Mouse (Mus musculus): Measurements from ENCODE around the gene Uba7. TPM values are rescaled to one million over a fixed set of nuclear protein-coding genes. Genes with fewer than 3 reads are reported as not detected.

Uba7 gene
- 6.0 and 12.8 TPM in 2 replicates for total RNA-seq (2014; rRNA removed)
- 6.2 and 7.4 TPM in 2 replicates for polyA plus RNA-seq (2015; fragmentation: Nextera tagmentation; extraction: Ambion mirVana)

DNA sequence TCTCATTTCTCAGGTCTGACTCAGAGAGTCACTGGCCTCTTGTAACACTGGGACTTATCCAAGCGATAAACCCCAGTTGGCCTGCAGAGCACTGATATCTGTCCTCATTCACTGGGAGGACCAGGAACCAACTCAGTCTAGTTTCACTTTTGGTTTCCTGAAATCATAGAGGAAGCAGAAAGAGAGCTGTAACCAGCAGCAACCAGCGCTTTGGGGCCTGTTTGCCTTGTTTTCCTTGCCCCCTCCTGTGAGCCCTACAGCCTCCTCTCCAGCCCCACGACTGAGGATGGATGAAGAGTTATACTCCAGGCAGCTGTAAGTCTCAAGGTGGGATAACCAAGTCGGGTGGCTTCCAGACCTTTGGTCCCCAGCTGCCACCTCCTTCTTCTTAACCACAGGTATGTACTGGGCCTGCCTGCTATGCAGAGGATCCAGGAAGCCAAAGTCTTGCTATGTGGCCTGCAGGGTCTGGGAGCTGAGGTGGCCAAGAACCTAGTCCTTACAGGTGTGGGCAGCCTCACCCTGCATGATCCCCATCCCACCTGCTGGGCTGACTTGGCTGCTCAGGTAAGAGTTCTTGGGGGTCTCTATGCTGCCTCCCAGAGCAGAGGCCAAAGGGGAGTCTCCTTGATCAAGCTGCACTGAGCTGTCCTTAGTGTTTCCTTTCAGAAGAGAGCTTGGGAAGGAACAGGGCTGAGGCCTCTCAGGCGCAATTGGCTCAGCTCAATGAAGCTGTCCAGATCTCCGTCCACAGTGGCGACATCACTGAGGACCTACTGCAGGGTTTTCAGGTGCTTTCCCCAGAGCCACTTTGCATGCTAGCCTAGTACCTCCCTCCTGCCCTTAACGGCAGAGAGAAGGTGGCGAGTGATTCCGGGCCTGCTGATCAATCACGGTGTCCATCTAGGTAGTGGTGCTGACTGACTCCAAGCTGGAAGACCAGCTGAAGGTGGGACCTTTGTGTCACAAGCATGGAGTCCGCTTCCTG, at the start of gene Uba7:
TSS of gene Uba7 (plus strand) at position 107 of the 988 bp plus-strand sequence.
- H3K9ac ChIP-seq (replicated peaks; ENCODE audit: low read length) = no peak within 1 kb of the TSS
- ATAC-seq = no peak
- H3K27ac ChIP-seq = no peak within 1 kb of the TSS
- H3K27me3 ChIP-seq (ENCODE audit: insufficient read depth, low read length) = no peaks in the 10 kb centered on the region
- no peaks in the 10 kb centered on the region for H3K36me3 ChIP-seq (ENCODE audit: insufficient read depth, low read length)
- 77% methylated on average over 12 of the region's 12 CpGs for WGBS
- H3K9me3 ChIP-seq (ENCODE audit: low read length) = no peaks in the 10 kb centered on the region
- no peak for TF ChIP-seq CTCF (IDR thresholded peaks at IDR 0.05; ENCODE audit: low read depth)
- DNase-seq (ENCODE audit: low spot score) = no peak
- H3K4me3 ChIP-seq (ENCODE audit: low read length) = no peak within 1 kb of the TSS
- 0 out of 2 replicates have a peak within 1 kb of the TSS, but pooled peaks have one; percentile 18 for H3K4me2 ChIP-seq (ENCODE audit: low read depth, low read length)
- H3K4me1 ChIP-seq (ENCODE audit: insufficient read depth, low read length) = no peaks in the 10 kb centered on the region

DNA sequence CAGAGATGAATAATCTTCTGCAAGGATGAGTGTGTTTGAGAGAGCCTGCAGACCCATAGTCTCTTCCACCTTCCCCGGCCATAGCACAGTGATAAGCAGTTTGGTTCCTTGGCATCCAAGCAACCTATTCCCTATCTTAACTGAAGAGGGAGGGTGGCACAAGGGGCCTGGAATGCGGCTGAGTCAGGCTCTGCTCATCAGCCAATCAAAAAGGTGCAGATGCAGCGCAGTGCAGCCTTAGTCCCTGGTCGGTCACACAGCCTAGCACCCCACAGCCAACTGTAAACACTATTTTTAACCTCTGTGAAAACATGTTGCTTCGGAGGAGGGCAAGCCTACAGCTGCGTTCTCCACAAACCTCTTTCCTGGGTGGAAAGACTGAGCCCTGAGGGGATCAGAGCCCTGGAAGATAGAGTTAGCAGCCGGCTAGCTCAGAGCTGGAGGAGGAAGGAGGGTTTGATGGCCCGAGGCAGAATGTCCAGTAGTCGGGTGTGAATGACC, 48.3 kb upstream of the Uba7 start:
- peaks cover 14% of the 10 kb centered on the region; the same call in 1 of the 2 replicates for H3K4me1 ChIP-seq (ENCODE audit: insufficient read depth, low read length)
- no peak overlapping the region for H3K4me3 ChIP-seq (ENCODE audit: low read length)
- H3K4me2 ChIP-seq (ENCODE audit: low read depth, low read length) = no peak overlapping the region
- no peak for TF ChIP-seq CTCF (IDR thresholded peaks at IDR 0.05; ENCODE audit: low read depth)
- no peak overlapping the region for H3K9ac ChIP-seq (replicated peaks; ENCODE audit: low read length)
- DNase-seq (ENCODE audit: low spot score) (no peak), ATAC-seq (no peak)
- no peaks in the 10 kb centered on the region for H3K36me3 ChIP-seq (ENCODE audit: insufficient read depth, low read length)
- H3K27me3 ChIP-seq (ENCODE audit: insufficient read depth, low read length) = no peaks in the 10 kb centered on the region
- WGBS = 62% methylated on average over 9 of the region's 9 CpGs
- H3K9me3 ChIP-seq (ENCODE audit: low read length) = no peaks in the 10 kb centered on the region
- no peak overlapping the region for H3K27ac ChIP-seq

DNA sequence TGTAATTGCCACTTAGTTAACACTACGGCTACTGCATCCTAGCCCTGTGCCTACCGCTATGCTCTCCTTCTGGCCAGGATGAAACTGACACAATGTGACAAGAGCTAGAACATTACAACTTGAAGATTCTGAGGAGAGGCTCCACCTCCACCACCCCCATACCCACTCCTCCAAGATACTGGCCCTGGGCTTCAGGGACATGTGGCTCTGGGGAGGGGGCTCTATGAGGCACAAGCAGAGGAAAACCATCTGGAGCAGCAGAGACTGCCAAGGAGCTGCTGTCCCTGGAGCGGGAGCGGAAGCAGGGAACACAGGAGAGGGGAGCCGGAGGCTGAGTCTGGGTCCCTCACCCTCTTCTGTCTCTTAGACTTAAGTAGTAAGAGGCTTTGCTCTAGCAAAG, 47.6 kb upstream of the Uba7 start:
- TF ChIP-seq CTCF (IDR thresholded peaks at IDR 0.05; ENCODE audit: low read depth) = no peak
- no peaks in the 10 kb centered on the region for H3K27me3 ChIP-seq (ENCODE audit: insufficient read depth, low read length)
- 66% methylated on average over 5 of the region's 5 CpGs for WGBS
- no peak overlapping the region for H3K4me2 ChIP-seq (ENCODE audit: low read depth, low read length)
- 0 out of 2 replicates have a peak, but pooled peaks have one; percentile 28 for ATAC-seq
- H3K4me3 ChIP-seq (ENCODE audit: low read length) = no peak overlapping the region
- no peak overlapping the region for H3K27ac ChIP-seq
- no peaks in the 10 kb centered on the region for H3K36me3 ChIP-seq (ENCODE audit: insufficient read depth, low read length)
- peaks cover 14% of the 10 kb centered on the region; the same call in 1 of the 2 replicates for H3K4me1 ChIP-seq (ENCODE audit: insufficient read depth, low read length)
- peak; percentile 49 for DNase-seq (ENCODE audit: low spot score)
- H3K9me3 ChIP-seq (ENCODE audit: low read length) = no peaks in the 10 kb centered on the region
- H3K9ac ChIP-seq (replicated peaks; ENCODE audit: low read length) = no peak overlapping the region

DNA sequence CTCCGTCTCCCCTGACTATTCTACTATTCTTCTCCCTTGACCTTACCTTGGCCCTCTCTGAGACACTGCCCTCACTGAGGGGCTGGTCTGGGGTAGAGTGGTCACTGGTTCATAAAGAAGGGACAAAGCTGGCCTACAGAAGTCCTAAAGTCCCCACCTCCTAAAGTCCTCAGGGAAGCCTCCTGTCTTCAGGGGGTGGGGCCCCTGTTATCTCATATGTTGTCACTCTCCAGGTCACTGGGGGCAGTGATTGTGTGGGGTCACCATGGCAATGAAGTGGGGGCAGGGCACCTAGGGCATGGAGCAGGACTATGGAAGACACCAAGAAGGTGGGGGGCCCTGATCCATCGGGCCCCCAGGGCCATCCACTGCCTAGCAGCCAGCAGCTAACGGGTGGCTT, 47.1 kb upstream of the Uba7 start, which contains the start of gene Actl11:
TSS of gene Actl11 (plus strand) at position 301 of the 400 bp plus-strand sequence.
- no peaks in the 10 kb centered on the region for H3K9me3 ChIP-seq (ENCODE audit: low read length)
- 0 out of 2 replicates have a peak, but pooled peaks have one; percentile 4 for ATAC-seq
- H3K4me2 ChIP-seq (ENCODE audit: low read depth, low read length) = no peak within 1 kb of the TSS
- no peaks in the 10 kb centered on the region for H3K36me3 ChIP-seq (ENCODE audit: insufficient read depth, low read length)
- no peak for DNase-seq (ENCODE audit: low spot score)
- WGBS = 78% methylated on average over 3 of the region's 3 CpGs
- no peaks in the 10 kb centered on the region for H3K27me3 ChIP-seq (ENCODE audit: insufficient read depth, low read length)
- no peak within 1 kb of the TSS for H3K4me3 ChIP-seq (ENCODE audit: low read length)
- no peak within 1 kb of the TSS for H3K27ac ChIP-seq
- no peak within 1 kb of the TSS for H3K9ac ChIP-seq (replicated peaks; ENCODE audit: low read length)
- no peak for TF ChIP-seq CTCF (IDR thresholded peaks at IDR 0.05; ENCODE audit: low read depth)
- H3K4me1 ChIP-seq (ENCODE audit: insufficient read depth, low read length) = peaks cover 14% of the 10 kb centered on the region; the same call in 1 of the 2 replicates

DNA sequence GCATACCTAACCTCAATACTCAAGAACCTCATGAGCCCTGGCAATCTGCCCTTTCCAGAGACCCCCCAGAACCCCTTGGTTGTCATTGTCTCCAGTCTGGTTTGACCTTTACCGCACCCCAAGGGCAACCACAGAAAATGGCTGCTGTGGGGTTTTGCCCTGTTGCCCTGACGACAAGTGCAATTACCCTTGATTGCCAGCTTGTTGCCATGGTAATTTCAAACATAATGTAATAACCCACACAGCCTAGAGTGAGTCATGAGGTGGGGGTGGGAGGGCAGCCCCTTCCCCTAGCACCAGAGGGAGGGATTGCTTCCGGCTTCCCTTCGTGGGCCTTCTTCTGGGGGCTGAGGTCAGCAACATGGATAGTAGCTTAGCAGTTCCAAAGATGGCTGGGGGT, 43.1 kb upstream of the Uba7 start:
- H3K9ac ChIP-seq (replicated peaks; ENCODE audit: low read length) = no peak overlapping the region
- H3K4me2 ChIP-seq (ENCODE audit: low read depth, low read length) = no peak overlapping the region
- peaks cover 7% of the 10 kb centered on the region; the same call in 1 of the 2 replicates for H3K4me1 ChIP-seq (ENCODE audit: insufficient read depth, low read length)
- H3K27me3 ChIP-seq (ENCODE audit: insufficient read depth, low read length) = no peaks in the 10 kb centered on the region
- H3K27ac ChIP-seq = no peak overlapping the region
- H3K9me3 ChIP-seq (ENCODE audit: low read length) = no peaks in the 10 kb centered on the region
- no peak for DNase-seq (ENCODE audit: low spot score)
- 41% methylated on average over 4 of the region's 4 CpGs for WGBS
- no peak overlapping the region for H3K4me3 ChIP-seq (ENCODE audit: low read length)
- no peak for ATAC-seq
- H3K36me3 ChIP-seq (ENCODE audit: insufficient read depth, low read length) = no peaks in the 10 kb centered on the region
- TF ChIP-seq CTCF (IDR thresholded peaks at IDR 0.05; ENCODE audit: low read depth) = no peak

DNA sequence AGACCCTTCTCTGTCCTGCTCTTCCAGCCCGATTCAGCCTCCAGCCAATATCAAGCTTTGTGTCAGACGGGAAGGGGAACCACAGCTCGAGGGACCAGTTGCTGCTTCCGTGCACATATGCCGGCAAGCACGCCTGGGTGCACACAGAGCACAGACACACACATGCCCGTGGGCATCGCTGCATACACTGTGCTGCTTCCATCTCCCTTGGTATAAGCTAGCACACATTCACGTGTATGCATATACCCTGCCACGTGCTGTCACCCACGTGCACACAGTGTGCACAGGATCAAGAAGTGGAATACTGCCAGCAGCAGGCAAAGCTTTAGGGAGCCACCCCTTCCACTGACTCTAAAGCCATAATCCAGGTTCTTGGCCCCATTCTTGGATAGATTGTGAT, 41.2 kb upstream of the Uba7 start:
- 65% methylated on average over 11 of the region's 11 CpGs for WGBS
- Histone ChIP-seq H3K9ac (replicated peaks; ENCODE audit: low read length) (no peak overlapping the region), H3K4me2 (ENCODE audit: low read depth, low read length) (no peak overlapping the region), H3K27me3 (ENCODE audit: insufficient read depth, low read length) (no peaks in the 10 kb centered on the region), H3K9me3 (ENCODE audit: low read length) (no peaks in the 10 kb centered on the region), H3K36me3 (ENCODE audit: insufficient read depth, low read length) (no peaks in the 10 kb centered on the region), H3K27ac (no peak overlapping the region), H3K4me3 (ENCODE audit: low read length) (no peak overlapping the region), H3K4me1 (ENCODE audit: insufficient read depth, low read length) (0 out of 2 replicates have a peak, but pooled peaks cover 4% of the 10 kb centered on the region)
- ATAC-seq (peak; percentile 77), DNase-seq (ENCODE audit: low spot score) (peak; percentile 44)
- no peak for TF ChIP-seq CTCF (IDR thresholded peaks at IDR 0.05; ENCODE audit: low read depth)
